Comparison of ENCODE assay signal across 12 mouse cellular contexts in genomic region chr15:26519220-26519631, GRCm38 (mm10).
DNase-seq lines count a peak whose midpoint lies in the region; ATAC-seq lines count a peak whose summit lies in the region.
"Had no signal": no experiment of that assay in that cellular context is flagged by ENCODE, and none has a peak within 500 bp of the region (broad histone marks: within the 10 kb centered on the region; RNA-seq: fewer than 3 reads in every experiment).

No protein-coding gene starts in this region.

- H3K9ac ChIP-seq in forebrain, embryonic 14.5 days (ENCODE audit: low read length) = no peak overlapping the region
- no peak overlapping the region for H3K9ac ChIP-seq in midbrain, embryonic 16.5 days (ENCODE audit: low read depth, low read length)
- H3K9ac ChIP-seq: heart, embryonic 13.5 days; neural tube, embryonic 13.5 days had no signal

- no peaks in the 10 kb centered on the region for H3K9me3 ChIP-seq in embryonic facial prominence, embryonic 10.5 days
- H3K9me3 ChIP-seq in forebrain, embryonic 14.5 days (replicated peaks; ENCODE audit: control insufficient read depth, low read length) = no peaks in the 10 kb centered on the region
- no peaks in the 10 kb centered on the region for H3K9me3 ChIP-seq in midbrain, embryonic 16.5 days (replicated peaks; ENCODE audit: control insufficient read depth, low read length, poor library complexity, severe bottlenecking)
- H3K9me3 ChIP-seq: heart, embryonic 13.5 days; neural tube, embryonic 13.5 days had no signal

- H3K27ac ChIP-seq in embryonic facial prominence, embryonic 10.5 days (replicated peaks) = no peak overlapping the region
- H3K27ac ChIP-seq in forebrain, embryonic 14.5 days (ENCODE audit: low read depth, low read length) = no peak overlapping the region
- no peak overlapping the region for H3K27ac ChIP-seq in midbrain, embryonic 16.5 days (ENCODE audit: low read length)
- H3K27ac ChIP-seq: neural tube, embryonic 13.5 days had no signal

- H3K36me3 ChIP-seq in embryonic facial prominence, embryonic 10.5 days (replicated peaks) = no peaks in the 10 kb centered on the region
- no peaks in the 10 kb centered on the region for H3K36me3 ChIP-seq in forebrain, embryonic 14.5 days (ENCODE audit: control insufficient read depth, insufficient read depth, low read length)
- no peaks in the 10 kb centered on the region for H3K36me3 ChIP-seq in midbrain, embryonic 16.5 days (ENCODE audit: control insufficient read depth, insufficient read depth, low read length)
- H3K36me3 ChIP-seq: heart, embryonic 13.5 days; neural tube, embryonic 13.5 days had no signal

- 62% methylated on average over 6 of the region's 6 CpGs for WGBS in embryonic facial prominence, embryonic 10.5 days
- WGBS in forebrain, embryonic 14.5 days = 46% methylated on average over 6 of the region's 6 CpGs
- WGBS in midbrain, embryonic 16.5 days = 57% methylated on average over 6 of the region's 6 CpGs

- no peak overlapping the region for H3K4me3 ChIP-seq in embryonic facial prominence, embryonic 10.5 days
- no peak overlapping the region for H3K4me3 ChIP-seq in forebrain, embryonic 14.5 days (ENCODE audit: low read depth, low read length)
- H3K4me3 ChIP-seq in midbrain, embryonic 16.5 days (ENCODE audit: low read depth, low read length) = no peak overlapping the region
- H3K4me3 ChIP-seq: erythroblast, embryonic 14.5 days; heart, embryonic 13.5 days; neural tube, embryonic 13.5 days had no signal

- H3K27me3 ChIP-seq in embryonic facial prominence, embryonic 10.5 days (replicated peaks; ENCODE audit: low read depth, poor library complexity, severe bottlenecking) = no peaks in the 10 kb centered on the region
- H3K27me3 ChIP-seq in forebrain, embryonic 14.5 days (replicated peaks; ENCODE audit: control insufficient read depth, insufficient read depth, low read length) = no peaks in the 10 kb centered on the region
- no peaks in the 10 kb centered on the region for H3K27me3 ChIP-seq in midbrain, embryonic 16.5 days (ENCODE audit: control insufficient read depth, insufficient read depth, low read depth, low read length)
- H3K27me3 ChIP-seq: heart, embryonic 13.5 days; neural tube, embryonic 13.5 days had no signal

- peak; percentile 87 for ATAC-seq in forebrain, embryonic 14.5 days
- peak; percentile 56; the same call in 1 of the 2 replicates for ATAC-seq in midbrain, embryonic 16.5 days

- DNase-seq in kidney, postnatal 4 days = peak; percentile 27 to 47
- DNase-seq in kidney, adult 8-10 months = no peak
- peak; percentile 32 for DNase-seq in embryonic facial prominence, embryonic 10.5 days (ENCODE audit: low spot score)
- DNase-seq in forebrain, embryonic 14.5 days (ENCODE audit: low spot score) = peak; percentile 69
- DNase-seq in adrenal gland, postnatal 4 days (ENCODE audit: low spot score in 2 of 2) = no peak
- no peak for DNase-seq in layer of hippocampus, adult 9-10 months (ENCODE audit: low spot score)
- DNase-seq: cerebellum, adult 11 months; thymus, adult 2 months had no signal

- H3K4me2 ChIP-seq in forebrain, embryonic 14.5 days (ENCODE audit: low read length) = no peak overlapping the region
- no peak overlapping the region for H3K4me2 ChIP-seq in midbrain, embryonic 16.5 days (ENCODE audit: low read length)
- H3K4me2 ChIP-seq: heart, embryonic 13.5 days; neural tube, embryonic 13.5 days had no signal

- H3K4me1 ChIP-seq in embryonic facial prominence, embryonic 10.5 days = no peaks in the 10 kb centered on the region
- H3K4me1 ChIP-seq in forebrain, embryonic 14.5 days (ENCODE audit: control insufficient read depth, insufficient read depth, low read length) = no peaks in the 10 kb centered on the region
- H3K4me1 ChIP-seq in midbrain, embryonic 16.5 days (ENCODE audit: control insufficient read depth, insufficient read depth, low read length) = no peaks in the 10 kb centered on the region
- H3K4me1 ChIP-seq: heart, embryonic 13.5 days; neural tube, embryonic 13.5 days had no signal

Comparison
In these comparisons a context has a peak if more than half of its experiments do, and no peak if none do; other contexts are left out.
1. DNase-seq: peak in kidney, postnatal 4 days (2 of 2), embryonic facial prominence, embryonic 10.5 days (single experiment) and forebrain, embryonic 14.5 days (single experiment); none in kidney, adult 8-10 months (0 of 2), adrenal gland, postnatal 4 days (0 of 2) and layer of hippocampus, adult 9-10 months (single experiment).